Mouse (Mus musculus): ENCODE measurements around the gene Gpr162. TPM values are rescaled to one million over a fixed set of nuclear protein-coding genes. Genes with fewer than 3 reads are reported as not detected.

Gene Gpr162
- 0.54 and 1.3 TPM in 2 replicates for polyA plus RNA-seq (2015; fragmentation: Nextera tagmentation; extraction: Ambion mirVana)

- no peaks in the 10 kb centered on the region for H3K9me3 ChIP-seq (ENCODE audit: control insufficient read depth, low read length)
- H3K4me3 ChIP-seq (ENCODE audit: low read length), result peak within 1 kb of the TSS; percentile 59
- WGBS, result under 1% methylated on average over 38 of the region's 43 CpGs
- no peaks in the 10 kb centered on the region for H3K36me3 ChIP-seq (ENCODE audit: control insufficient read depth, insufficient read depth, low read length)
- ATAC-seq (ENCODE audit: low read depth), result peak; percentile 66
- H3K9ac ChIP-seq (ENCODE audit: low read length), result peak within 1 kb of the TSS; percentile 72
- H3K27me3 ChIP-seq (ENCODE audit: control insufficient read depth, insufficient read depth, low read depth, low read length), result peaks cover 38% of the 10 kb centered on the region
- no peak within 1 kb of the TSS for H3K27ac ChIP-seq (ENCODE audit: low read length)
- H3K4me1 ChIP-seq (replicated peaks; ENCODE audit: control insufficient read depth, insufficient read depth, low read length), result peaks cover 11% of the 10 kb centered on the region
- H3K4me2 ChIP-seq (ENCODE audit: low read depth, low read length), result peak within 1 kb of the TSS; percentile 99
These were observed at the start of gene Gpr162 for GRCm38 (mm10) chr6:124863658-124864298. Gpr162 (minus strand) TSS chr6:124863983.

- Histone ChIP-seq H3K9ac (ENCODE audit: low read length) (no peak overlapping the region), H3K9me3 (ENCODE audit: control insufficient read depth, low read length) (no peaks in the 10 kb centered on the region), H3K27ac (ENCODE audit: low read length) (no peak overlapping the region), H3K27me3 (ENCODE audit: control insufficient read depth, insufficient read depth, low read depth, low read length) (peaks cover 7% of the 10 kb centered on the region; the same call in 1 of the 2 replicates), H3K4me2 (ENCODE audit: low read depth, low read length) (no peak overlapping the region), H3K36me3 (ENCODE audit: control insufficient read depth, insufficient read depth, low read length) (peaks cover 22% of the 10 kb centered on the region), H3K4me1 (replicated peaks; ENCODE audit: control insufficient read depth, insufficient read depth, low read length) (peaks cover 22% of the 10 kb centered on the region), H3K4me3 (ENCODE audit: low read length) (no peak overlapping the region)
- ATAC-seq (ENCODE audit: low read depth), result no peak
- 51% methylated on average over 6 of the region's 6 CpGs for WGBS
These were observed 49.4 kb upstream of the Gpr162 start for GRCm38 (mm10) chr6:124913214-124913613.

GRCm38 (mm10) chr6:124911533-124912218 is 47.9 kb upstream of the Gpr162 start, which contains the start of gene Lag3:
Lag3 (minus strand) TSS chr6:124911705.
- WGBS, result 16% methylated on average over 12 of the region's 13 CpGs
- H3K9ac ChIP-seq (ENCODE audit: low read length), result peak within 1 kb of the TSS; percentile 31; the same call in 1 of the 2 replicates
- no peaks in the 10 kb centered on the region for H3K9me3 ChIP-seq (ENCODE audit: control insufficient read depth, low read length)
- ATAC-seq (ENCODE audit: low read depth), result peak; percentile 18; the same call in 1 of the 2 replicates
- peaks cover 7% of the 10 kb centered on the region; the same call in 1 of the 2 replicates for H3K27me3 ChIP-seq (ENCODE audit: control insufficient read depth, insufficient read depth, low read depth, low read length)
- peak within 1 kb of the TSS; percentile 37; the same call in 1 of the 2 replicates for H3K4me2 ChIP-seq (ENCODE audit: low read depth, low read length)
- H3K27ac ChIP-seq (ENCODE audit: low read length), result no peak within 1 kb of the TSS
- no peak within 1 kb of the TSS for H3K4me3 ChIP-seq (ENCODE audit: low read length)
- H3K36me3 ChIP-seq (ENCODE audit: control insufficient read depth, insufficient read depth, low read length), result peaks cover 22% of the 10 kb centered on the region
- peaks cover 22% of the 10 kb centered on the region for H3K4me1 ChIP-seq (replicated peaks; ENCODE audit: control insufficient read depth, insufficient read depth, low read length)

GRCm38 (mm10) chr6:124910032-124910431 is 46.2 kb upstream of the Gpr162 start:
- Histone ChIP-seq H3K27me3 (ENCODE audit: control insufficient read depth, insufficient read depth, low read depth, low read length) (peaks cover 7% of the 10 kb centered on the region; the same call in 1 of the 2 replicates), H3K9me3 (ENCODE audit: control insufficient read depth, low read length) (no peaks in the 10 kb centered on the region), H3K4me1 (replicated peaks; ENCODE audit: control insufficient read depth, insufficient read depth, low read length) (peaks cover 15% of the 10 kb centered on the region), H3K4me3 (ENCODE audit: low read length) (peak overlapping the region; percentile 22), H3K4me2 (ENCODE audit: low read depth, low read length) (peak overlapping the region; percentile 45), H3K27ac (ENCODE audit: low read length) (no peak overlapping the region), H3K9ac (ENCODE audit: low read length) (peak overlapping the region; percentile 56), H3K36me3 (ENCODE audit: control insufficient read depth, insufficient read depth, low read length) (peaks cover 21% of the 10 kb centered on the region)
- peak; percentile 15; the same call in 1 of the 2 replicates for ATAC-seq (ENCODE audit: low read depth)
- WGBS, result 8% methylated on average over 32 of the region's 32 CpGs

- no peaks in the 10 kb centered on the region for H3K9me3 ChIP-seq (ENCODE audit: control insufficient read depth, low read length)
- H3K27ac ChIP-seq (ENCODE audit: low read length), result no peak overlapping the region
- no peak overlapping the region for H3K4me3 ChIP-seq (ENCODE audit: low read length)
- WGBS, result 60% methylated on average over 1 of the region's 1 CpGs
- peaks cover 15% of the 10 kb centered on the region for H3K4me1 ChIP-seq (replicated peaks; ENCODE audit: control insufficient read depth, insufficient read depth, low read length)
- 0 out of 2 replicates have a peak, but pooled peaks cover 4% of the 10 kb centered on the region for H3K36me3 ChIP-seq (ENCODE audit: control insufficient read depth, insufficient read depth, low read length)
- H3K9ac ChIP-seq (ENCODE audit: low read length), result no peak overlapping the region
- H3K27me3 ChIP-seq (ENCODE audit: control insufficient read depth, insufficient read depth, low read depth, low read length), result peaks cover 7% of the 10 kb centered on the region; the same call in 1 of the 2 replicates
- no peak for ATAC-seq (ENCODE audit: low read depth)
- no peak overlapping the region for H3K4me2 ChIP-seq (ENCODE audit: low read depth, low read length)
These were observed 44.0 kb upstream of the Gpr162 start for GRCm38 (mm10) chr6:124907767-124908166.

- 40% methylated on average over 14 of the region's 16 CpGs for WGBS
- H3K36me3 ChIP-seq (ENCODE audit: control insufficient read depth, insufficient read depth, low read length), result no peaks in the 10 kb centered on the region
- H3K4me3 ChIP-seq (ENCODE audit: low read length), result peak overlapping the region; percentile 63; the same call in 1 of the 2 replicates
- ATAC-seq (ENCODE audit: low read depth), result no peak
- H3K9ac ChIP-seq (ENCODE audit: low read length), result peak overlapping the region; percentile 81
- H3K27me3 ChIP-seq (ENCODE audit: control insufficient read depth, insufficient read depth, low read depth, low read length), result peaks cover 7% of the 10 kb centered on the region; the same call in 1 of the 2 replicates
- peaks cover 12% of the 10 kb centered on the region for H3K4me1 ChIP-seq (replicated peaks; ENCODE audit: control insufficient read depth, insufficient read depth, low read length)
- peak overlapping the region; percentile 98 for H3K27ac ChIP-seq (ENCODE audit: low read length)
- no peaks in the 10 kb centered on the region for H3K9me3 ChIP-seq (ENCODE audit: control insufficient read depth, low read length)
- H3K4me2 ChIP-seq (ENCODE audit: low read depth, low read length), result peak overlapping the region; percentile 91
These were observed 41.4 kb upstream of the Gpr162 start for GRCm38 (mm10) chr6:124904991-124905860.

- peak overlapping the region; percentile 98 for H3K27ac ChIP-seq (ENCODE audit: low read length)
- no peaks in the 10 kb centered on the region for H3K9me3 ChIP-seq (ENCODE audit: control insufficient read depth, low read length)
- peak; percentile 85 for ATAC-seq (ENCODE audit: low read depth)
- H3K4me2 ChIP-seq (ENCODE audit: low read depth, low read length), result peak overlapping the region; percentile 91
- WGBS, result 8% methylated on average over 24 of the region's 24 CpGs
- peak overlapping the region; percentile 63 for H3K4me3 ChIP-seq (ENCODE audit: low read length)
- peaks cover 6% of the 10 kb centered on the region for H3K4me1 ChIP-seq (replicated peaks; ENCODE audit: control insufficient read depth, insufficient read depth, low read length)
- peak overlapping the region; percentile 81 for H3K9ac ChIP-seq (ENCODE audit: low read length)
- no peaks in the 10 kb centered on the region for H3K36me3 ChIP-seq (ENCODE audit: control insufficient read depth, insufficient read depth, low read length)
- no peaks in the 10 kb centered on the region; the same call in 1 of the 2 replicates for H3K27me3 ChIP-seq (ENCODE audit: control insufficient read depth, insufficient read depth, low read depth, low read length)
These were observed 40.6 kb upstream of the Gpr162 start for GRCm38 (mm10) chr6:124904161-124904981.

GRCm38 (mm10) chr6:124903580-124904151 is 39.9 kb upstream of the Gpr162 start:
- H3K4me1 ChIP-seq (replicated peaks; ENCODE audit: control insufficient read depth, insufficient read depth, low read length), result peaks cover 6% of the 10 kb centered on the region
- peak overlapping the region; percentile 98 for H3K27ac ChIP-seq (ENCODE audit: low read length)
- under 1% methylated on average over 23 of the region's 23 CpGs for WGBS
- peak overlapping the region; percentile 63 for H3K4me3 ChIP-seq (ENCODE audit: low read length)
- H3K9me3 ChIP-seq (ENCODE audit: control insufficient read depth, low read length), result no peaks in the 10 kb centered on the region
- H3K4me2 ChIP-seq (ENCODE audit: low read depth, low read length), result peak overlapping the region; percentile 91
- H3K9ac ChIP-seq (ENCODE audit: low read length), result peak overlapping the region; percentile 81
- no peaks in the 10 kb centered on the region for H3K36me3 ChIP-seq (ENCODE audit: control insufficient read depth, insufficient read depth, low read length)
- ATAC-seq (ENCODE audit: low read depth), result peak; percentile 91
- H3K27me3 ChIP-seq (ENCODE audit: control insufficient read depth, insufficient read depth, low read depth, low read length), result no peaks in the 10 kb centered on the region
